Mouse (Mus musculus): ENCODE data around the gene Prph. TPM values are rescaled to one million over a fixed set of nuclear protein-coding genes. Genes with fewer than 3 reads are reported as not detected.
"Not testable (repeated sequence)": the region's sequence is repeated elsewhere in the genome, so short reads cannot be mapped to it uniquely, and the experiment has no call there.

Gene Prph
- total and polyA plus RNA-seq, 2 experiments from 2014 or later: 0.07 TPM; not detected in 1

DNA sequence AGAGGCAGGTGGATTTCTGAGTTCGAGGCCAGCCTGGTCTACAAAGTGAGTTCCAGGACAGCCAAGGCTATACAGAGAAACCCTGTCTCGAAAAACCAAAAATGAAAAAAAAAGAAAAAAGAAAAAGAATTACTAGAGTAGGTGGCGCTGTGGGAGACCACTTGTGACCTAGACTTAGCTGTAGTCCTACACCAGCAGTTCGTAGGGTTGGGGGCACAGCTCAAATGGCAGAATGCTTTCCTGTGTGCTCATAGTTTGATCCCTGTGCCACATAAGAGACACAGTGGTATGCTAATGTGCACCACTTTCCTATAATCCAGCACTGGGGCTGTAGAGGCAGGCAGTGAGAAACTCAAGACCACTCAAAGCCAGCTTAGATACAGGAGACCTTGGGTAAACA, 15.7 kb upstream of the Prph start:
- Histone ChIP-seq H3K36me3 (replicated peaks; ENCODE audit: control insufficient read depth, insufficient read depth, low read length) (peaks cover 34% of the 10 kb centered on the region), H3K27me3 (ENCODE audit: control insufficient read depth, insufficient read depth, low read length) (no peaks in the 10 kb centered on the region), H3K27ac (ENCODE audit: low read depth) (no peak overlapping the region), H3K9ac (replicated peaks; ENCODE audit: low read depth, low read length) (no peak overlapping the region), H3K4me3 (ENCODE audit: low read depth, low read length) (no peak overlapping the region), H3K9me3 (replicated peaks; ENCODE audit: control insufficient read depth, low read length) (no peaks in the 10 kb centered on the region), H3K4me1 (ENCODE audit: control insufficient read depth, insufficient read depth) (no peaks in the 10 kb centered on the region; the same call in 1 of the 2 replicates), H3K4me2 (ENCODE audit: low read depth, low read length) (no peak overlapping the region)
- ATAC-seq (ENCODE audit: insufficient read depth, low read depth) (no peak), DNase-seq (ENCODE audit: low spot score) (no peak)
- WGBS: 77% methylated on average over 4 of the region's 4 CpGs
- TF ChIP-seq EP300 (IDR thresholded peaks at IDR 0.05; ENCODE audit: low read depth) (no peak), CTCF (IDR thresholded peaks at IDR 0.05; ENCODE audit: low read depth) (no peak)

DNA sequence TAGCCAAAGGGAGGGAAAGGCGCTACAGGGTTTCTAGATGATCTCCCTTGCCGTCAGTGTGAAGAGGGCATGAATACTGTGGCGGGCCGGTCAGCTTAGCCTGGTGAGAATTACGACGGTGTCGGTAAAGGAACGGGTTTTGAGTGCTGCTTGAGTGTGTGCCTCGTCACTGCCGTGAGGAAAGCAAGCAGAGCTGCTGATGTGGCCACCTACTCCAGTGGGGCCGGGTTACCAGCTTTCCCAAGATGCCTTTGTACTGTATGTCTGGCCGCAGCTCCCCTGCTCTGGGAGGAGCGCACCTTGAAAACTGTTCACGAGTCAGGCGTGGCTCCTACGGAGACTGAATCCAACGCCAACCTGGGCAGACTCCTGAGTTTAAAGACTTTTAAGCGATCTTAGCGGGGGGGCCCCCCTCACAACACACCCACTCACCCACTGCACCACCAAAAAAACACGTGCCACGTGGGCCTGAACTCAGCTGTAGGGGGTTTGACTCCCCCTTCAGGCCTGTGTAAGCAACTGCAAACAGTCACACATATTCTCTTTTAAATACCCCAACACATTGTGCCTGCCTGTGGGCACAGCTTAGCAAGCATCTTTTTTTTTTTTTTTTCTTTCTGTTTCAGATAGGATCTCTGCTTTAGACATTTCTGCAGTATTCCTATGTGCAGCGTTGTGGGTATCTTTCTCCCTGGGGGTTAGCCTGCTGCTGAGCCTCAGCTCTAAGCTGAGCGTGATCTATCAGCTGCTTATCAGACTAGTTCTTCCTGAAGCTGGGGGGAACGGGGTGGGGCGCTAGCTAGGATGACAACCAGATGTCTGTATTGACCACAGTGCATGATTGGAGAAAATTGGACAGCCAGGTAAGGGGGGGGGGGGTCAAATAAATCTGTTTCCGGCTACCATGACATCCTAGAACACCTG, 14.7 kb upstream of the Prph start:
- H3K36me3 ChIP-seq (replicated peaks; ENCODE audit: control insufficient read depth, insufficient read depth, low read length): peaks cover 25% of the 10 kb centered on the region
- no peak overlapping the region for H3K9ac ChIP-seq (replicated peaks; ENCODE audit: low read depth, low read length)
- DNase-seq (ENCODE audit: low spot score): no peak
- 59% methylated on average over 26 of the region's 26 CpGs for WGBS
- no peaks in the 10 kb centered on the region for H3K9me3 ChIP-seq (replicated peaks; ENCODE audit: control insufficient read depth, low read length)
- no peaks in the 10 kb centered on the region for H3K27me3 ChIP-seq (ENCODE audit: control insufficient read depth, insufficient read depth, low read length)
- H3K4me1 ChIP-seq (ENCODE audit: control insufficient read depth, insufficient read depth): no peaks in the 10 kb centered on the region
- H3K4me2 ChIP-seq (ENCODE audit: low read depth, low read length): no peak overlapping the region
- TF ChIP-seq EP300 (IDR thresholded peaks at IDR 0.05; ENCODE audit: low read depth) (no peak), CTCF (IDR thresholded peaks at IDR 0.05; ENCODE audit: low read depth) (peak; percentile 21; the same call in 1 of the 2 replicates)
- ATAC-seq (ENCODE audit: insufficient read depth, low read depth): no peak
- no peak overlapping the region for H3K27ac ChIP-seq (ENCODE audit: low read depth)
- H3K4me3 ChIP-seq (ENCODE audit: low read depth, low read length): no peak overlapping the region

- DNase-seq (ENCODE audit: low spot score) (no peak), ATAC-seq (ENCODE audit: insufficient read depth, low read depth) (no peak)
- Histone ChIP-seq H3K27me3 (ENCODE audit: control insufficient read depth, insufficient read depth, low read length) (no peaks in the 10 kb centered on the region), H3K4me3 (ENCODE audit: low read depth, low read length) (no peak overlapping the region), H3K9ac (replicated peaks; ENCODE audit: low read depth, low read length) (no peak overlapping the region), H3K36me3 (replicated peaks; ENCODE audit: control insufficient read depth, insufficient read depth, low read length) (peaks cover 16% of the 10 kb centered on the region), H3K4me1 (ENCODE audit: control insufficient read depth, insufficient read depth) (no peaks in the 10 kb centered on the region), H3K9me3 (replicated peaks; ENCODE audit: control insufficient read depth, low read length) (no peaks in the 10 kb centered on the region), H3K4me2 (ENCODE audit: low read depth, low read length) (no peak overlapping the region), H3K27ac (ENCODE audit: low read depth) (no peak overlapping the region)
- 54% methylated on average over 21 of the region's 21 CpGs for WGBS
- TF ChIP-seq EP300 (IDR thresholded peaks at IDR 0.05; ENCODE audit: low read depth) (no peak), CTCF (IDR thresholded peaks at IDR 0.05; ENCODE audit: low read depth) (no peak)
Measured at GRCm38 (mm10) chr15:99040920-99041856, 13.8 kb upstream of the Prph start.

GRCm38 (mm10) chr15:99042334-99042733, 12.6 kb upstream of the Prph start:
- Histone ChIP-seq H3K4me1 (ENCODE audit: control insufficient read depth, insufficient read depth) (no peaks in the 10 kb centered on the region), H3K9ac (replicated peaks; ENCODE audit: low read depth, low read length) (no peak overlapping the region), H3K27ac (ENCODE audit: low read depth) (no peak overlapping the region), H3K4me3 (ENCODE audit: low read depth, low read length) (no peak overlapping the region), H3K36me3 (replicated peaks; ENCODE audit: control insufficient read depth, insufficient read depth, low read length) (peaks cover 9% of the 10 kb centered on the region), H3K9me3 (replicated peaks; ENCODE audit: control insufficient read depth, low read length) (no peaks in the 10 kb centered on the region), H3K4me2 (ENCODE audit: low read depth, low read length) (no peak overlapping the region), H3K27me3 (ENCODE audit: control insufficient read depth, insufficient read depth, low read length) (0 out of 2 replicates have a peak, but pooled peaks cover 5% of the 10 kb centered on the region)
- WGBS: 79% methylated on average over 5 of the region's 5 CpGs
- no peak for DNase-seq (ENCODE audit: low spot score)
- TF ChIP-seq CTCF (IDR thresholded peaks at IDR 0.05; ENCODE audit: low read depth) (no peak), EP300 (IDR thresholded peaks at IDR 0.05; ENCODE audit: low read depth) (no peak)
- ATAC-seq (ENCODE audit: insufficient read depth, low read depth): no peak

GRCm38 (mm10) chr15:99044854-99045253, 10.1 kb upstream of the Prph start:
- no peak overlapping the region for H3K27ac ChIP-seq (ENCODE audit: low read depth)
- H3K36me3 ChIP-seq (replicated peaks; ENCODE audit: control insufficient read depth, insufficient read depth, low read length): no peaks in the 10 kb centered on the region
- ATAC-seq (ENCODE audit: insufficient read depth, low read depth) (peak; percentile 40; the same call in 1 of the 2 replicates), DNase-seq (ENCODE audit: low spot score) (peak; percentile 28)
- H3K4me2 ChIP-seq (ENCODE audit: low read depth, low read length): no peak overlapping the region
- WGBS: 26% methylated on average over 3 of the region's 3 CpGs
- H3K9me3 ChIP-seq (replicated peaks; ENCODE audit: control insufficient read depth, low read length): no peaks in the 10 kb centered on the region
- no peak overlapping the region for H3K9ac ChIP-seq (replicated peaks; ENCODE audit: low read depth, low read length)
- 0 out of 2 replicates have a peak, but pooled peaks cover 5% of the 10 kb centered on the region for H3K27me3 ChIP-seq (ENCODE audit: control insufficient read depth, insufficient read depth, low read length)
- no peaks in the 10 kb centered on the region for H3K4me1 ChIP-seq (ENCODE audit: control insufficient read depth, insufficient read depth)
- no peak for TF ChIP-seq EP300 (IDR thresholded peaks at IDR 0.05; ENCODE audit: low read depth)
- TF ChIP-seq CTCF (IDR thresholded peaks at IDR 0.05; ENCODE audit: low read depth): no peak
- no peak overlapping the region for H3K4me3 ChIP-seq (ENCODE audit: low read depth, low read length)

- not testable (repeated sequence) for ATAC-seq (ENCODE audit: insufficient read depth, low read depth); H3K9ac ChIP-seq (replicated peaks; ENCODE audit: low read depth, low read length); DNase-seq (ENCODE audit: low spot score); H3K4me3 ChIP-seq (ENCODE audit: low read depth, low read length); H3K36me3 ChIP-seq (replicated peaks; ENCODE audit: control insufficient read depth, insufficient read depth, low read length); H3K4me1 ChIP-seq (ENCODE audit: control insufficient read depth, insufficient read depth); H3K27ac ChIP-seq (ENCODE audit: low read depth); H3K9me3 ChIP-seq (replicated peaks; ENCODE audit: control insufficient read depth, low read length); H3K4me2 ChIP-seq (ENCODE audit: low read depth, low read length); H3K27me3 ChIP-seq (ENCODE audit: control insufficient read depth, insufficient read depth, low read length)
- 76% methylated on average over 6 of the region's 6 CpGs for WGBS
Measured at GRCm38 (mm10) chr15:99045734-99046133, 9.2 kb upstream of the Prph start.
